Mouse (Mus musculus) embryonic fibroblast, embryonic 13.5 days (primary cell): ENCODE results near the gene A630023A22Rik.

Experiments
- CTCF ChIP-seq: IDR thresholded peaks from 2 replicates; pipeline ENCODE4 v1.5.1; 2011; ENCODE audit warnings: mild to moderate bottlenecking, control low read depth, low read length, moderate library complexity, borderline replicate concordance; ENCODE audit not compliant: insufficient read depth
- POLR2A ChIP-seq: IDR thresholded peaks from 2 replicates; pipeline ENCODE4 v1.6.1; 2011; ENCODE audit warnings: low read depth, mild to moderate bottlenecking, control low read depth, low read length, moderate library complexity

- TF ChIP-seq CTCF (no peak), POLR2A (no peak)
These were observed 68.5 kb downstream of the A630023A22Rik start for GRCm38 (mm10) chr14:34033841-34034610.
